Mouse (Mus musculus) testis, adult 2 months (tissue): ENCODE data around the gene Picalm. TPM values are rescaled to one million over a fixed set of nuclear protein-coding genes. Genes with fewer than 3 reads are reported as not detected.

Experiments
- H3K27ac ChIP-seq: fragments of 200-500 bp; 2 replicates; pipeline ENCODE4 v1.5.1; 2012; ENCODE audit warnings: low read depth, low read length; ENCODE audit not compliant: control insufficient read depth, insufficient read depth
- H3K27me3 ChIP-seq: fragments of 200-500 bp; 2 replicates; pipeline ENCODE4 v1.6.1; 2012; ENCODE audit warnings: mild to moderate bottlenecking, low read length, moderate library complexity; ENCODE audit not compliant: control insufficient read depth, insufficient read depth
- H3K36me3 ChIP-seq: fragments of 200-500 bp; 2 replicates; pipeline ENCODE4 v1.6.1; 2012; ENCODE audit warnings: mild to moderate bottlenecking, low read length; ENCODE audit not compliant: control insufficient read depth, insufficient read depth
- H3K4me1 ChIP-seq: fragments of 200-500 bp; 2 replicates; pipeline ENCODE4 v1.6.1; 2012; ENCODE audit warnings: low read length; ENCODE audit not compliant: control insufficient read depth, insufficient read depth
- H3K4me3 ChIP-seq: fragments of 200-500 bp; 2 replicates; pipeline ENCODE4 v1.5.1; 2012; ENCODE audit warnings: low read depth, mild to moderate bottlenecking, low read length, moderate library complexity, mixed read lengths; ENCODE audit not compliant: control insufficient read depth
- CTCF ChIP-seq: fragments of 200-500 bp; IDR thresholded peaks from 2 replicates; pipeline ENCODE4 v1.5.1; 2012; ENCODE audit warnings: low read depth, mild to moderate bottlenecking, inconsistent platforms, low read length, moderate library complexity; ENCODE audit not compliant: control insufficient read depth, insufficient read depth, insufficient replicate concordance
- POLR2A ChIP-seq: fragments of 200-500 bp; IDR thresholded peaks from 2 replicates; pipeline ENCODE4 v1.6.1; 2012; ENCODE audit warnings: low read depth, mild to moderate bottlenecking, inconsistent platforms, low read length, moderate library complexity; ENCODE audit not compliant: control insufficient read depth
- polyA plus RNA-seq: library from polyadenylated mRNA; depleted of rRNA; stranded (reverse); fragments of >200 nt; gene quantifications from 2 replicates; pipeline ENCODE4 v1.2.3, GENCODE M21; 2012; rRNA removed

Picalm gene
- polyA plus RNA-seq = 79.7 and 84.5 TPM in 2 replicates

- Histone ChIP-seq H3K4me3 (peak within 1 kb of the TSS; percentile 98), H3K4me1 (peaks cover 2% of the 10 kb centered on the region; the same call in 1 of the 2 replicates), H3K27ac (peak within 1 kb of the TSS; percentile 96), H3K36me3 (no peaks in the 10 kb centered on the region), H3K27me3 (no peaks in the 10 kb centered on the region)
- TF ChIP-seq CTCF (no peak), POLR2A (peak; percentile 65)
Observed at GRCm38 (mm10) chr7:90129732-90130392, at the start of gene Picalm. TSS of gene Picalm (plus strand) at chr7:90130213.

- Histone ChIP-seq H3K4me3 (no peak overlapping the region), H3K27me3 (no peaks in the 10 kb centered on the region), H3K36me3 (no peaks in the 10 kb centered on the region), H3K27ac (no peak overlapping the region), H3K4me1 (no peaks in the 10 kb centered on the region; the same call in 1 of the 2 replicates)
- TF ChIP-seq POLR2A (no peak), CTCF (no peak)
Observed at GRCm38 (mm10) chr7:90083799-90084198, 46.2 kb upstream of the Picalm start.

GRCm38 (mm10) chr7:90084531-90084930 lies 45.5 kb upstream of the Picalm start:
- no peaks in the 10 kb centered on the region for H3K36me3 ChIP-seq
- H3K27ac ChIP-seq = peak overlapping the region; percentile 27; the same call in 1 of the 2 replicates
- TF ChIP-seq CTCF (no peak), POLR2A (no peak)
- no peak overlapping the region for H3K4me3 ChIP-seq
- H3K27me3 ChIP-seq = no peaks in the 10 kb centered on the region
- no peaks in the 10 kb centered on the region; the same call in 1 of the 2 replicates for H3K4me1 ChIP-seq

- H3K27ac ChIP-seq = no peak overlapping the region
Observed at GRCm38 (mm10) chr7:90085713-90086112, 44.3 kb upstream of the Picalm start.

GRCm38 (mm10) chr7:90086821-90087220 lies 43.2 kb upstream of the Picalm start:
- H3K36me3 ChIP-seq = no peaks in the 10 kb centered on the region
- no peak overlapping the region for H3K4me3 ChIP-seq
- H3K27ac ChIP-seq = no peak overlapping the region
- no peak for TF ChIP-seq POLR2A
- TF ChIP-seq CTCF = no peak
- H3K4me1 ChIP-seq = no peaks in the 10 kb centered on the region; the same call in 1 of the 2 replicates
- no peaks in the 10 kb centered on the region for H3K27me3 ChIP-seq

More at GRCm38 (mm10) chr7:90085713-90086112, 44.3 kb upstream of the Picalm start:
- TF ChIP-seq CTCF (no peak), POLR2A (no peak)
- no peaks in the 10 kb centered on the region for H3K36me3 ChIP-seq
- H3K4me3 ChIP-seq = no peak overlapping the region
- no peaks in the 10 kb centered on the region; the same call in 1 of the 2 replicates for H3K4me1 ChIP-seq
- no peaks in the 10 kb centered on the region for H3K27me3 ChIP-seq

GRCm38 (mm10) chr7:90090996-90091395 lies 39.0 kb upstream of the Picalm start:
- H3K27me3 ChIP-seq = no peaks in the 10 kb centered on the region
- no peaks in the 10 kb centered on the region for H3K36me3 ChIP-seq
- no peaks in the 10 kb centered on the region for H3K4me1 ChIP-seq
- H3K4me3 ChIP-seq = no peak overlapping the region
- no peak overlapping the region for H3K27ac ChIP-seq
- TF ChIP-seq POLR2A (no peak), CTCF (no peak)

- Histone ChIP-seq H3K4me1 (no peaks in the 10 kb centered on the region), H3K27me3 (no peaks in the 10 kb centered on the region), H3K4me3 (no peak overlapping the region), H3K27ac (no peak overlapping the region), H3K36me3 (no peaks in the 10 kb centered on the region)
- TF ChIP-seq POLR2A = no peak
Observed at GRCm38 (mm10) chr7:90091756-90092155, 38.3 kb upstream of the Picalm start.
